Mouse (Mus musculus) B cell, adult 2 months (primary cell): ENCODE measurements at regions not wholly inside any gene's neighbourhood (a gene's known extent, or its start where the extent isn't known, plus 50 kb on each side); places are given as distances from the start of the nearest gene placed in this dataset.

Source experiments
- DNase-seq, 2 experiments: peaks; one replicate each; pipeline ENCODE4 v3.0.0; 2022

DNA sequence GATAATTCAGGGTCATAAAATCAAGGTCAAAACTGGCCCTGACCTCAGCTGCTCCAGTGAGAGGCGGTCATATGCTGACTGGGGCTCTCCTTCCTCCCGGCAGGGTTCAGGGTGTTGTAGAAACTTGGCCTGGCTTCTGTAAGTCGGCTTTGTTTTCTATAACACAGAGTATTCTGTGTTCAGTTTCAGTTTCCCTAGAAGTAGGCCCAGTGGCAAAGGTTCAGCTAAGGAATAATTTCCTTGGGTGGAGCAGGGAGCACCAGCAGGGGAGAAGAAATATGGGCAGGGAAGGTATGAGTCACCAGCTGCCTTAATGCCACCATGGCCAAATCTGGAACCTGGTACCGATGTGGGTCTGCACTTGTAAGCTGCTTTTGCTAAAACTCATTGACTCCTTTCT, 153.5 kb downstream of the Hibadh start:
- DNase-seq, result no peak

DNA sequence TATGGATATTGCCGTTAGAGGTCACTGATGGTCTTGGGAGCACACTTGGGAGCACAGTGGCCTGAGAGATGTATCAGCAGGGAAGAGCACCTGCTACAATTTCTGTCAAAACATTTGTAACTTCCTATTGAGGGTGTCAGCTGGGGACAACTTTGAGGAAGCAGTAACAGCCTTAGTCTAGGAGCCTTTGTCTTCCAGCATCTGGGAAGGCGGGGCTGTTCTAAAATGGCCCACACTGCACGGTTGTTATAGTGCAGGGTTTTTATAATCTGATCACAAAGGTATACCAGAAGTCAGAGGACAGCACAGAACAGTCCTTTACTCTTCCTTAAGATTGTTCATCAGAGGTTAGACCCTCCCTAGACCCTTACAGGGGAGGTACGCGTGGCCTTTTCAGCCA, 152.3 kb downstream of the Hibadh start:
- no peak for DNase-seq

DNA sequence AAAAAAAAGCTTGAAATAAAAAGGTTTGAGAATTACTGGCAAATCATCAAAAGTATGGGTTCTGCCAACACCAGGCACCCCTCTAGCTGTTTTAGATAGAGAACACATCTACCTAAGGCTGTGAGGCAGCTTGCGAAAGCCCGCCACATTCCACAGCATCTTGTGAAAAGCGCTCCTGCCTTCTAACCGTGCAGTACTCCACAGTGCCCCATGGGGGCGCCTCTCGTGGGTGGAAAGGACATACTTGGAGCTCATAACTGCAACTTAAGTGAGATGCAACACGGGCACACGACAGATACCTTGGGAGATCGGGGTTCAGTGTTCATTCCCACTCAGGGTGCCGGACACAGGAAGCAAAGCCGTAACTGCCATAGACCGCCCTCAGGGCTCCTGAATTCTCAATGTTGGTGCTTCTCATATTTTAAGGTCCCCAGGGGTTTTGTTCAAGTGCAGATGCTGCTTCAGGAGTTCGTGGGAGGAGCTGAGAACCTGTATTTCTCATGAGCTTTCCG, 149.9 kb downstream of the Hibadh start:
- DNase-seq, result peak; percentile 25 to 30

DNA sequence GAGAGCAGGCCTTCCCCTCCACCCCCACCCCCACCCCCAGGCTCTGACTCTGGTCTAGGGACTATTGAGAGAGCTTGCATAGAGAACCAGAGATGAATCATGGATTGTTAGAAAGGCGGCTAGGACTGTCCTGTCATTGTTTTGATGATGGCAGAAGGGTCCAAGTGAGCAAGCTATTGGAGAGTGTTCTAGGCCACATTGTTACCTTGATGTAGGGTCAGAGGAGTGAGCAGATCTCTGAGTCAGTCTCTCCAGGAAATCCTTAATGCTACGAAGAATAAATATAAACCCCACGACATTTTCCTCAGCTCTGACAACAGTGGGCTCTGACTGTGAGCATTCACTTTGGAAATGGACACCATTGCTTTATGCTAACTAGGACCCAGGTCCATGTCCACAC, 144.9 kb downstream of the Hibadh start:
- no peak for DNase-seq

DNA sequence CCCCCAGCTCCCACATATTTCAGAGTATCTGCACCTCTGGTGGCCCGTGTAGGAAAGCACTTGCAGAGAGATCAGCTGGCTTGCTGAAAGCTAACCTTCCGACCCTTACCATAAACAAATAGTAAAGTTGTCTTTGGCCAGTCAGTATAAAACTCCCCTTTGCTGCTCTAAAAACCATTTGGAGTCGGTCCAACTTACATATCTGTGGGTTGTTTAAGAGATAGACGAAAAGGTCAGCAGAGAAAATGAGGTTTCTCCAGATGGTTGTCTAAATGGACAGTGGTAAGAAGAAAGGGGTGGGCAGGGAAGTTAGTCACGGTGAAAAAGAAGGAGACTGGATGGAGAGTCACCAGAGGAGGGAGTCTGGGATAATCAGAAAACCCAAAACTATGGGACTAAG, 144.3 kb downstream of the Hibadh start:
- no peak for DNase-seq
